Mouse (Mus musculus) liver, embryonic 11.5 days (tissue): ENCODE measurements at regions not wholly inside any gene's neighbourhood (a gene's known extent, or its start where the extent isn't known, plus 50 kb on each side); places are given as distances from the start of the nearest gene placed in this dataset.

Experiments used
- ATAC-seq: fragments of 200-750 bp; cut with Nextera tagmentation; replicated peaks from 2 replicates; pipeline ENCODE4 v1.8.0; 2017; ENCODE audit warnings: moderate number of reproducible peaks, mild to moderate bottlenecking, moderate TSS enrichment, moderate library complexity; ENCODE audit not compliant: low FRiP score
- DNase-seq: peaks from one replicate; pipeline ENCODE4 v3.0.0-alpha.2; 2017; ENCODE audit warnings: low spot score
- H3K27ac ChIP-seq: fragments of 300-500 bp; sonication (generic); 2 replicates; pipeline ENCODE4 v1.5.1; 2014; ENCODE audit warnings: mild to moderate bottlenecking, low read depth, low read length, control low read depth
- H3K27me3 ChIP-seq: fragments of 300-500 bp; sonication (generic); replicated peaks from 2 replicates; pipeline ENCODE4 v1.6.1; 2014; ENCODE audit warnings: low read length, mixed read lengths; ENCODE audit not compliant: control insufficient read depth, insufficient read depth
- H3K36me3 ChIP-seq: fragments of 300-500 bp; sonication (generic); 2 replicates; pipeline ENCODE4 v1.6.1; 2014; ENCODE audit warnings: mild to moderate bottlenecking, low read length, moderate library complexity, mixed read lengths; ENCODE audit not compliant: control insufficient read depth, insufficient read depth
- H3K4me1 ChIP-seq: fragments of 300-500 bp; sonication (generic); replicated peaks from 2 replicates; pipeline ENCODE4 v1.6.1; 2014; ENCODE audit warnings: low read length, mixed read lengths; ENCODE audit not compliant: control insufficient read depth, insufficient read depth
- H3K4me2 ChIP-seq: fragments of 300-500 bp; sonication (generic); 2 replicates; pipeline ENCODE4 v1.6.1; 2014; ENCODE audit warnings: mild to moderate bottlenecking, control low read depth, moderate library complexity
- H3K4me3 ChIP-seq: fragments of 300-500 bp; sonication (generic); 2 replicates; pipeline ENCODE4 v1.5.1; 2014; ENCODE audit warnings: low read depth, low read length, control low read depth
- H3K9ac ChIP-seq: fragments of 300-500 bp; sonication (generic); 2 replicates; pipeline ENCODE4 v1.6.1; 2014; ENCODE audit warnings: low read depth, low read length, control low read depth
- H3K9me3 ChIP-seq: fragments of 300-500 bp; sonication (generic); 2 replicates; pipeline ENCODE4 v1.6.1; 2016; ENCODE audit warnings: low read length, inconsistent platforms, mixed read lengths; ENCODE audit not compliant: control insufficient read depth
- WGBS: fragments of 180-500 bp; shearing (Covaris S2); extraction: QIAGEN DNeasy Blood & Tissue Kit; methylation state at CpG from one replicate; pipeline ENCODE4 v1.1.7; 2014; 5-methylcytosine and 5-hydroxymethylcytosine counted together

DNA sequence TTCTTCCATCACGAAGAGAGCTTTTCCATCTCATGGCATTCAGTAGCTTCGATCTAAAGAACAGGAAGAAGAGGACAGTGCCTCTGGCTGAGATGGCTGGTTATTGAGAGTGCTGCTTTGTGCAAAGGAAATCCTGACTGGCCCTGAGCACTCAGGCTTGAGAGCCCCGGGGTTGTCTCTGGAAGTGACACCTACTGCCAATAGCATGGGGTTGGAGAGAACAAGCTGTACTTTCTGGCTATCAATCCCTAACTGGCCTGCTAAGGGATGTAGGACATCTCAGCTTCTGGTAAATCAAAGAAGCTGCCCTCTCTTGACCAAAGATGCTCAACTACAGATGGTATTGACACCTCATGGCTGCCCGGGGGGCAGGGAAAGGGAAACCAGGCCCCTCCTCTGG, 178.2 kb upstream of the Serpine2 start:
- no peaks in the 10 kb centered on the region for H3K27me3 ChIP-seq
- no peaks in the 10 kb centered on the region for H3K36me3 ChIP-seq
- no peak overlapping the region for H3K27ac ChIP-seq
- ATAC-seq (no peak), DNase-seq (no peak)
- no peaks in the 10 kb centered on the region for H3K4me1 ChIP-seq
- no peak overlapping the region for H3K9ac ChIP-seq
- no peaks in the 10 kb centered on the region for H3K9me3 ChIP-seq
- WGBS: 68% methylated on average over 4 of the region's 4 CpGs
- no peak overlapping the region for H3K4me2 ChIP-seq
- H3K4me3 ChIP-seq: no peak overlapping the region

DNA sequence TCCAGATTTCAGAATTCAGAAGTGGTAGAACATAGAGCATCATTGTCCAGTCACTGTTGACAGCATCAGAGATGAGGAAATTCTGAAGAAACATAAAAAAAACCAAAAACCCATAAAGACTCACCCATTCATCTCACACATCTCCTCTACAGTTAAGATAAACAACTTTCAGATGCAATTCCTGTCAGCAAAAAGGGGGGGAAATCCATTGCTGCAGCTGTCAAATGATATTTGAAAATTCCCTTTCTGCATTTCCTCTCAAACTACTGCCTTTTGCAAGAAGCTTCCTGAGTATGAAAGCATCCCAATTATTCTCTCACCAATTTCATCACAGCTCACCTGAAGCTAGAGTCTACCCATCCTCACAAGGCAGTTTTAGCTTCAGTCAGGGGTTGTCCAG, 177.1 kb upstream of the Serpine2 start:
- Histone ChIP-seq H3K9me3 (no peaks in the 10 kb centered on the region), H3K27me3 (no peaks in the 10 kb centered on the region), H3K27ac (no peak overlapping the region), H3K9ac (no peak overlapping the region), H3K36me3 (no peaks in the 10 kb centered on the region), H3K4me2 (no peak overlapping the region), H3K4me3 (no peak overlapping the region), H3K4me1 (peaks cover under 1% of the 10 kb centered on the region)
- DNase-seq (no peak), ATAC-seq (no peak)

DNA sequence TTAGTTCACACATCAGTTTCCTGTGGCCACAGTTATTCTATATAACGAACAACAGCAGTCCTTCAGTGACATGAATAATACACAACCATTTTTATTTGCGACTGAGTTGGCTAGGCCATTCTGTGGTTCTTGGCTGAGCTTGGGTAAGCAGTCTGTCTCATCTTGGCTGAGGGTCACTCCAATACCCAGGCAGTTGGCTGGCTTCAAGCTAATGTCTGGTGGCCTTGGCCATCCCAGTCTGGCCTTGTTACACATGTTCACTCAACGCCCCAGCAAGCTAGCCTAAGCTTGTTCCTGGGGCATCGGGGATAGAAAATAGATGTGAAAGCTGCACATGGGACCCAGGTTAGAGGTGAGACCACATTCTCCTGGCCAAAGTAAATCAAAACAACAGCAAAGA, 175.5 kb upstream of the Serpine2 start:
- no peak overlapping the region for H3K4me2 ChIP-seq
- H3K4me3 ChIP-seq: no peak overlapping the region
- H3K9me3 ChIP-seq: no peaks in the 10 kb centered on the region
- H3K4me1 ChIP-seq: peaks cover 14% of the 10 kb centered on the region
- H3K27ac ChIP-seq: no peak overlapping the region
- H3K36me3 ChIP-seq: no peaks in the 10 kb centered on the region
- 89% methylated on average over 4 of the region's 4 CpGs for WGBS
- no peaks in the 10 kb centered on the region for H3K27me3 ChIP-seq
- DNase-seq: no peak
- ATAC-seq: no peak
- no peak overlapping the region for H3K9ac ChIP-seq

DNA sequence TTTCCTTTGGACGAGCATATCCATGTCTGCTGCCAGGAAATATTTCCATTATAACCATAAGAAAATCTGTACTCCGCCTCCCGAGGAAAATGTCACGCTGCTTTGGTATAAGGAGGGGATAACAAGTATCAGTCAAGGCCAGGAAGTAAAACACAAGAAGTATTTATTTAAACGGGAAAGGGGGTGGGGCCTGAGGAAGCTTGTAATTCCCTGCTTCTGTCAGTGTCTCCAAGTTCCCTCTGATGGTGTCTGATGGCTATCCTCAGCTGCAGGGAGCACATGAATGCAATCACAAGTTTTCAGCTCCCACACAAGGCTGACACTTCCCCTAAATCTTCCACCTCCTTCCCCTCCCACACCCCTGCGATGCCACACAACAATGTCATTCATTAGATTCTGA, 172.5 kb upstream of the Serpine2 start:
- Histone ChIP-seq H3K4me1 (peaks cover 28% of the 10 kb centered on the region), H3K36me3 (no peaks in the 10 kb centered on the region), H3K4me2 (no peak overlapping the region), H3K9ac (no peak overlapping the region), H3K27ac (no peak overlapping the region), H3K4me3 (no peak overlapping the region), H3K27me3 (no peaks in the 10 kb centered on the region), H3K9me3 (no peaks in the 10 kb centered on the region)
- ATAC-seq (no peak), DNase-seq (no peak)
- WGBS: 50% methylated on average over 6 of the region's 6 CpGs

DNA sequence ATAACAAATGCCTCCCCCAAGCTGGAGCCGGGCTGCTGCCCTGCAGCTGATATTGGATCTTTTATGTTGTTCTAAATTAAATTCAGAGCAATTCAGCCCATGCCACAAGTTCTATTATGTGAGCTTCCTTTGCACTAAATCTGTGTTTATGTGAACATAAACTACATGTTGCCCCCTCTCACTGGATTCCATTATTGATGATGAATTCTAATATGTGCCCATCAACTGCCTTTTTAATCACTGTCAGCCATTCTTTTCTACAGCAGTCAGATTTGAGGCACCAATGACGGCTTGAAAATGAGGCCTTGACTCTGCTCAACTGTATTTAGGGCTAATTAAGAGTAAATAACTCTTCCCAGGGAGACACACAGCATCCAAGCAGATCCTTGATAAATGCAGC, 172.1 kb upstream of the Serpine2 start:
- WGBS: 60% methylated on average over 2 of the region's 2 CpGs
- no peak overlapping the region for H3K4me3 ChIP-seq
- no peak overlapping the region for H3K27ac ChIP-seq
- no peak for DNase-seq
- no peak overlapping the region for H3K9ac ChIP-seq
- no peaks in the 10 kb centered on the region for H3K9me3 ChIP-seq
- H3K4me1 ChIP-seq: peaks cover 28% of the 10 kb centered on the region
- H3K4me2 ChIP-seq: no peak overlapping the region; the same call in 1 of the 2 replicates
- no peaks in the 10 kb centered on the region for H3K27me3 ChIP-seq
- ATAC-seq: no peak
- no peaks in the 10 kb centered on the region for H3K36me3 ChIP-seq

DNA sequence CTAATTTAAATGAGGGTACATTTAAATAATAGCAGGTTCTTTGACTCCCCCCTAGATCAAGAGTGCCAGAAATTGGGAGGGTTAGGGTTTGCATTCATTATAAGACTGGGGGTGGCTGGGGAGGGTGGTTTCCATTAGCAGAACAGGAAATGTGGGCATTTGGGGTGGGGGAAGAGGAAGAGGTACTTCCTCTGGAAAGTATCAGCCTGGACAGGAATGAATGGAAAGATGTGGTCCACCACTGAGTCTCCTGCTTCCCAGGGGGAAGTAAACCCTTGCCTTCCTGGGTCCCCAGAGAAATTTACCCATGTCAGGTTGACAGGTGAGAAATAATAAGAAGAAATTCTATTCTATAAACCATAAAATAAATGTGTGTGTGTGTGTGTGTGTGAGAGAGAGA, 171.5 kb upstream of the Serpine2 start:
- H3K27ac ChIP-seq: no peak overlapping the region
- H3K4me2 ChIP-seq: peak overlapping the region; percentile 8; the same call in 1 of the 2 replicates
- no peaks in the 10 kb centered on the region for H3K27me3 ChIP-seq
- no peak overlapping the region for H3K4me3 ChIP-seq
- ATAC-seq (no peak), DNase-seq (no peak)
- H3K9me3 ChIP-seq: no peaks in the 10 kb centered on the region
- H3K4me1 ChIP-seq: peaks cover 28% of the 10 kb centered on the region
- no peak overlapping the region for H3K9ac ChIP-seq
- no peaks in the 10 kb centered on the region for H3K36me3 ChIP-seq

DNA sequence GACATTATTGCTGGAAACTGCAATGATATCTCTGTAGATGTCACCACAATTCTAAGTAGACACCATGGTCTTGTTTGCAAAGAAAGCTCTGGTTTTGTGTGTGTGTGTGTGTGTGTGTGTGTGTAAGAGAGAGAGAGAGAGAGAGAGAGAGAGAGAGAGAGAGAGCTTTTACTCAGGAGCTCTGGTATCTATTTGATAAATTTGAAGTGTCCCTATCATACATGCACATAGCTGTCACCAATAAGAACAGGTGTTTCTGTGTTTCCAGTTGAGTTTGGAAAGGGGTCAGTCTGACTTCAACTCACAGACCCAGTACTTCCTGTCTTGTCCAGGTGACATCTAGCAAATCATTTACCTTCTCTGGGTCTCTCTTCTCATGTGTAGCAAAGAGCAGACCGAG, 169.7 kb upstream of the Serpine2 start:
- Histone ChIP-seq H3K27ac (peak overlapping the region; percentile 14), H3K9ac (no peak overlapping the region)
- ATAC-seq: peak; percentile 60

DNA sequence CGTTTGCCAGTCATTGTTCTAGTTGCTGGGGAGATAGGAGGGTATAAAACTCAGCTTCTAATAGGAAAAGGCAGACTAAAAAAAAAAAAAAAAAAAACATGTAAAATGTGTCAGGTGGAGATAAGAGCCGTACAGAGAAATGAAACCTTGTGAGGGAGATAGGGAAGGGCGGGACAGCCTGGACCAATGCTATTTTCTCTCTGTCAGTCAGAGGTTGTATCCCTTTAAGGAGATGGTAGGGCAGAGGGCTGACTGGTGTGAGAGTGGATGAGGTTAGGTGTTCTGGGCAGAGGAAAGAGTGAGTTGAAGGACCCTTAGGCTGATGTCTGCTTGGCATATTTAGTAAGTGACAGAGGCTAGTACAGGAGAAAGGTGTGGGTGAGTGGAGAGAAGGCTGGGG, 169.2 kb upstream of the Serpine2 start:
- peaks cover 28% of the 10 kb centered on the region for H3K4me1 ChIP-seq
- no peak overlapping the region for H3K4me3 ChIP-seq
- DNase-seq: peak; percentile 49
- H3K36me3 ChIP-seq: no peaks in the 10 kb centered on the region
- no peaks in the 10 kb centered on the region for H3K9me3 ChIP-seq
- no peaks in the 10 kb centered on the region for H3K27me3 ChIP-seq
- no peak overlapping the region for H3K9ac ChIP-seq
- H3K4me2 ChIP-seq: peak overlapping the region; percentile 42
- peak; percentile 99 for ATAC-seq
- 36% methylated on average over 3 of the region's 3 CpGs for whole genome bisulfite sequencing
- peak overlapping the region; percentile 14 for H3K27ac ChIP-seq

More for the DNA sequence above, 169.7 kb upstream of the Serpine2 start:
- no peaks in the 10 kb centered on the region for H3K9me3 ChIP-seq
- peaks cover 28% of the 10 kb centered on the region for H3K4me1 ChIP-seq
- 65% methylated on average over 1 of the region's 1 CpGs for whole genome bisulfite sequencing
- no peak for DNase-seq
- H3K4me2 ChIP-seq: peak overlapping the region; percentile 42
- no peaks in the 10 kb centered on the region for H3K36me3 ChIP-seq
- no peaks in the 10 kb centered on the region for H3K27me3 ChIP-seq
- no peak overlapping the region for H3K4me3 ChIP-seq

DNA sequence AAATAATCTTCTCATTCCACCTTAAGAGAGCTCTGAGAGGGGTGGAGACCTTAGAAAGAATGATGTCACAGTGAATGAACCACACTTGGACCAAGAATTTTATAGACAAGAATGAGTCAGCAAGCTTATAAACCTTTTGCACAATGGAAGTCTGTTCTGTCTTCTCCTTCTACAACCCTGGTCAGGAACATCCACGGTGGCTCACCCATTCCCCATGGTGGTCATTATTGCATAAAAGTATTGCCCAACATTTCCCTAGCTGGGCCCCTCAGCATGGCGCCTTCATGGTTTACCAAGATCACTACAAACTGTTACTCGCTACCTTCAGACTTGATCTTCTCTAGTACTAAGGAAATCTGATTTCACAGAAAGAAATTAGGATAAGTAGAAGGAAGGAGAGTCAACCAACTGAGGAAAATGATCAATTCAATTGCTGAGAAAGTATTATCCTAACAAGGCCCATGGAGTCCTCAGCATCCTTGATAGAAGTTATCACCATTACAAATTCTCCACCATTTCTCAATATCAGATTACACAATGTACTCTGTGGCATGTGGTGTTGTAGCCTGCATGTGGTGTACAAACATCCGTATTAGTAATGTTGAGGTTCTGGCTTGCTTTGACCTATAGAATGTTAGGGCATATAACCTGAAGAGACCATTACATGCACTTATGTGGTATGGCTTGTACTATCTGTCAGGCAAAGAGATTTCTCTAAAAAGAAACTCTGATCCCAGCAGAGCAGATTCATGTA, 165.1 kb upstream of the Serpine2 start:
- H3K9ac ChIP-seq: no peak overlapping the region
- 77% methylated on average over 4 of the region's 4 CpGs for WGBS

More for the DNA sequence above, 165.1 kb upstream of the Serpine2 start:
- no peaks in the 10 kb centered on the region for H3K9me3 ChIP-seq
- no peaks in the 10 kb centered on the region for H3K36me3 ChIP-seq
- H3K27ac ChIP-seq: no peak overlapping the region
- no peaks in the 10 kb centered on the region for H3K27me3 ChIP-seq
- H3K4me2 ChIP-seq: no peak overlapping the region
- ATAC-seq (no peak), DNase-seq (no peak)
- H3K4me1 ChIP-seq: peaks cover 10% of the 10 kb centered on the region
- no peak overlapping the region for H3K4me3 ChIP-seq
